Mouse (Mus musculus): ENCODE results near the gene Arpc1b. TPM values are rescaled to one million over a fixed set of nuclear protein-coding genes. Genes with fewer than 3 reads are reported as not detected.

Gene Arpc1b
- polyA plus RNA-seq, 1 experiment from 2014 or later: 105 TPM

Other genes with a start within 250 kb of the Arpc1b start
- gene Smurf1, start 148.4 kb upstream of the Arpc1b start, polyA plus RNA-seq (2016; fragmentation: Nextera tagmentation; extraction: Ambion mirVana): 13.2 and 16.2 TPM in 2 replicates
- gene Gm4871, start 81.5 kb upstream of the Arpc1b start, polyA plus RNA-seq (2016; fragmentation: Nextera tagmentation; extraction: Ambion mirVana): not detected in 2 replicates
- gene 1700018F24Rik, start 71.2 kb upstream of the Arpc1b start, polyA plus RNA-seq (2016; fragmentation: Nextera tagmentation; extraction: Ambion mirVana): not detected in 2 replicates
- 133 and 149 TPM in 2 replicates for gene Arpc1a, start 30.4 kb upstream of the Arpc1b start, polyA plus RNA-seq (2016; fragmentation: Nextera tagmentation; extraction: Ambion mirVana)
- not detected in 2 replicates for gene Kpna7, start 30.2 kb upstream of the Arpc1b start, polyA plus RNA-seq (2016; fragmentation: Nextera tagmentation; extraction: Ambion mirVana)
- 128 and 134 TPM in 2 replicates for gene Pdap1, start 26.0 kb downstream of the Arpc1b start, polyA plus RNA-seq (2016; fragmentation: Nextera tagmentation; extraction: Ambion mirVana)
- 234 and 244 TPM in 2 replicates for gene Bud31, start 26.1 kb downstream of the Arpc1b start, polyA plus RNA-seq (2016; fragmentation: Nextera tagmentation; extraction: Ambion mirVana)
- gene Ptcd1, start 52.9 kb downstream of the Arpc1b start, polyA plus RNA-seq (2016; fragmentation: Nextera tagmentation; extraction: Ambion mirVana): 18.3 and 22.4 TPM in 2 replicates
- 83.9 and 85.1 TPM in 2 replicates for gene Cpsf4, start 53.0 kb downstream of the Arpc1b start, polyA plus RNA-seq (2016; fragmentation: Nextera tagmentation; extraction: Ambion mirVana)
- 536 and 539 TPM in 2 replicates for gene Atp5j2, start 77.8 kb downstream of the Arpc1b start, polyA plus RNA-seq (2016; fragmentation: Nextera tagmentation; extraction: Ambion mirVana)
- gene Zkscan14, start 87.7 kb downstream of the Arpc1b start, polyA plus RNA-seq (2016; fragmentation: Nextera tagmentation; extraction: Ambion mirVana): 8.0 and 8.3 TPM in 2 replicates
- 19.8 and 19.9 TPM in 2 replicates for gene Zkscan5, start 90.3 kb downstream of the Arpc1b start, polyA plus RNA-seq (2016; fragmentation: Nextera tagmentation; extraction: Ambion mirVana)
- 33.5 and 39.0 TPM in 2 replicates for gene Zfp655, start 117.5 kb downstream of the Arpc1b start, polyA plus RNA-seq (2016; fragmentation: Nextera tagmentation; extraction: Ambion mirVana)
- gene Zscan25, start 166.3 kb downstream of the Arpc1b start, polyA plus RNA-seq (2016; fragmentation: Nextera tagmentation; extraction: Ambion mirVana): 0.79 and 0.88 TPM in 2 replicates
- not detected in 2 replicates for gene Cyp3a57, start 231.1 kb downstream of the Arpc1b start, polyA plus RNA-seq (2016; fragmentation: Nextera tagmentation; extraction: Ambion mirVana)

All from midbrain, embryonic 10.5 days (tissue).